Mouse (Mus musculus): Measurements from ENCODE around the gene Vps37c.

Gene Vps37c

GRCm38 (mm10) chr19:10685081-10685480, 3.5 kb upstream of the Vps37c start:
- in situ Hi-C loops (cut with MboI; ENCODE audit: low sequenced_read_pairs): no loop called here

- in situ Hi-C loops (cut with MboI; ENCODE audit: low sequenced_read_pairs): no loop called here
Measured at GRCm38 (mm10) chr19:10685727-10686126, 2.8 kb upstream of the Vps37c start.

DNA sequence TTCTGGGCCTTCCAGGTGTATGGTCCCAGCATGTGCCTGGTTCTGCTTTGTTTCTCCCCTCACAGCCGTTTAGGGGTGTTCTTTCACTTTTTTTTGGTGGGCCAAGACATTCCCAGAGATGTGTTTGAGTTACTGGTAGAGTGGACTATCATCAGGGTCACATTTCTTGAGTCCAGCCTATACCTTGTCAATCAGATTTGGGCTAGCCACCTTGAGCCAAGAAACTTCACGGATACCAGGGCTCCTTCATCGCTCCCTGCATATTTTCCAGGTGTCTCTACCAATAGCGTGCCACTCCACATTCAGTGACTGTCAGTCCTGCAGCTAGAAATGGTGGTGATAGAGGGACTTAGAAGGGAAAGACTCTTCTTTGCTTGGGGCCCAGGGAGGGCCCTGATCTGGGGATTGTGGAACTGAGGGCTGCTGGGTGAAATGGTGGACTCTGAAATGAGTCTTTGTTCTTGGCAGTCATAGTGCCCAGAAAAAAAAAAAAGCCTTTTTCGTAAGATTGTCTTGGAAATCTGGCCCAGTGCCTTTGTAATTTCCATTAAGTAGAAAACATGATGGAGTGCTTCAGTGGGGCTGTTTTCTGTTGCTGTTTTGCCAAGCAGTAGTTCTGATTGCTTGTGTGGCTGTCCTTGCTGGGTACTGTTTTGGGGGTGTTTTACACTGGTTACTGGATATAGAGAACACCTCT, 1.1 kb downstream of the Vps37c start:
- in situ Hi-C loops (cut with MboI; ENCODE audit: low sequenced_read_pairs): no loop called here

DNA sequence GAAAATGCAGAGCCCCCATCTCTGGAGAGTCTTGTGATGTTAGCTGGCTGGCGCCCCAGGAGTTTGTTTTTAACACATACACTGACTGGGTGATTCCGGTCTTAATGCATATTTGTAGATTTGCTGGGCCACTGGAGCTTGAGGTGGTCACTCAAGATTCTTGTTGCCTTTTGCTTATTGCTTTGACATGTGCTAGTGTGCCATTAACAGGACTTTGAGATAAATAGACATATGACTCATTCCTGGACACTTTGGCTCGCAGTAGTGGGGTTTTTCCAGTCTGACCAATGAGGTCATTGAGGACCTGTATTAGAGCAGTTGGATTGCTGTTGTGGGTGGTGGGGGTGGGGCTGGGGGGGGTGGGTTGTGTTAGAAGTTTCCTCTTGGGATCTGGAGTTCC, 1.8 kb downstream of the Vps37c start:
- in situ Hi-C loops (cut with MboI; ENCODE audit: low sequenced_read_pairs): no loop called here

GRCm38 (mm10) chr19:10691121-10691520, 2.6 kb downstream of the Vps37c start:
- in situ Hi-C loops (cut with MboI; ENCODE audit: low sequenced_read_pairs): no loop called here

GRCm38 (mm10) chr19:10691660-10692059, 3.1 kb downstream of the Vps37c start:
- in situ Hi-C loops (cut with MboI; ENCODE audit: low sequenced_read_pairs): no loop called here

DNA sequence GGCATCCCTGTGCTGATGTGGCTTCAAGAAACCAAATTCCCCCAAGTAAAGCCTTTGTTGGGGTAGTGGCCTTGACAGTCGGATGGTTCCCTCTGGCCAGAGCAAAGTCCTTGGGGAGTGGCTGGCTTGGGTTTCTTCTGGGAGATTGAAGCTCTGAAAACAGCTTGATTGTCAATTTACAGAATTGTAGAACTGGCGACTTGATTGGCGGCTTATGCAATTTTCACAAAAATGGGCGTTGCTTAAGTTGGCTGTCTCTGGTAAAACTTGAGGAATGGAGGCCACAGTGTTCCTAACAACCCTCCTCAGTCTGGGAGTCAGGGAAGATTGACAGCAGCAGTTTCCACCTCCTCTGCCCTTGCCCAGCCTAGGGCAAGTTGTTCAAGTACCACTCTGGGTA, 3.8 kb downstream of the Vps37c start:
- in situ Hi-C loops (cut with MboI; ENCODE audit: low sequenced_read_pairs): no loop called here

GRCm38 (mm10) chr19:10693926-10694682, 5.6 kb downstream of the Vps37c start:
- in situ Hi-C loops (cut with MboI; ENCODE audit: low sequenced_read_pairs): no loop called here

GRCm38 (mm10) chr19:10695801-10696200, 7.3 kb downstream of the Vps37c start:
- in situ Hi-C loops (cut with MboI; ENCODE audit: low sequenced_read_pairs): no loop called here

DNA sequence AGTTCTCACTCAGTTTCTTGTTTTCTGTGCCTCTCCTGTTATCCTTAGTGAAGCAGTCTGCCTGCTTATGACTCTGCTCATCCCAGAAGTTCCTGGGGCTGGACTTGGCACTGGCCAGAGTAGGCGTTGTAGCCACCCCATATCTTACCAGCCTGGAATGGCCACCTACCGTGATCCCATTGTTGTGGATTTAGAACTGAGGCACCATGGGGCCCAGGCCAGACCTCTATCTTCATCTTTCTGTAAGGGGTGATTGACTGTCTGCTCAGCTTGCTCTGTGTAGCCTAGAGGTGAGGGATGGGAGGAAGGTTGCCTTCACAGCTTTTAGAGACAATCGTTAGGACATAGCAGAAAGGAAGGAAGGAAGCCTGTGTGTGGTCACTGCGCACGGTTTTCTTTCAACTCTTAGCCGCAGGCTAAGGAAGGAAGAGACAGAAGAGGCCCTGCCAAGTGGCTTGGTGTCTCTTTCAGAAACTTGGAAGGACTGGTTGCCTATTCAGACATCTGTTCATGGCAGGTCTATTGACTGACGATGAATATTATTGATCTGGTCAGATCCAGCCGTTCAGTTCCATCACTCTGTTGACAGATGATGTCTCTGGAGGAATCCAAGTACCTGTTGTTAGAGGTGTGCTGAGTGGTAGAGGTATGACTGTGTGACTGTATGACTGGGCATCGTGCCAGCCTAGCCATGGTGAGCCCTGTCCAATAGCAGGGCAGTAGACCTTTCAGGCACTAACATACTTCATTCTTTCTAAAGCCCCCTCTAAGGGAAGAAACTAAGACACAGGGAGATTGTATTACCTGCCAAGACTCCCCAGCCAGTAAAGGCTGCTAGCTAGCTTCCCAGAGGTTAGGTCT, 9.8 kb downstream of the Vps37c start:
- in situ Hi-C loops (cut with MboI; ENCODE audit: low sequenced_read_pairs): no loop called here

DNA sequence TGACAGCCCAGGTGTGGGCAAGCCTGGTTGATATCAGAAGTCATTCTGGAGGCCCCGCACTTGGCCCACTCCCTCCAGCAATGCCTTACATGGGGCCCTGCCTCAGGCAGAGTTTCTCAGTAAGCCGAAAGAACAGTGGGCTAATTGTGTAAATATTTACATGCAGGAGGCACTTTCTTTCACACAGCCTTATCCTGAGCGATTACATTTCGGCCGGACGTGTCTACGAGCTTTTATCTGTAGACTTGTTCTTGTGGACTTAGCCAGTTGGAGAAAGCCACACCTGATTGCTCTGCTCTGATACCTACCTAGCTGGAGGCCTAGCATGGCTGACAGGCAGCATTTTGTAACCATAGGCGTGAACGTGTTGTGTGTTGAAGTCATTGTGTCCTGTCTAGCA, 11.3 kb downstream of the Vps37c start:
- in situ Hi-C loops (cut with MboI; ENCODE audit: low sequenced_read_pairs): no loop called here

DNA sequence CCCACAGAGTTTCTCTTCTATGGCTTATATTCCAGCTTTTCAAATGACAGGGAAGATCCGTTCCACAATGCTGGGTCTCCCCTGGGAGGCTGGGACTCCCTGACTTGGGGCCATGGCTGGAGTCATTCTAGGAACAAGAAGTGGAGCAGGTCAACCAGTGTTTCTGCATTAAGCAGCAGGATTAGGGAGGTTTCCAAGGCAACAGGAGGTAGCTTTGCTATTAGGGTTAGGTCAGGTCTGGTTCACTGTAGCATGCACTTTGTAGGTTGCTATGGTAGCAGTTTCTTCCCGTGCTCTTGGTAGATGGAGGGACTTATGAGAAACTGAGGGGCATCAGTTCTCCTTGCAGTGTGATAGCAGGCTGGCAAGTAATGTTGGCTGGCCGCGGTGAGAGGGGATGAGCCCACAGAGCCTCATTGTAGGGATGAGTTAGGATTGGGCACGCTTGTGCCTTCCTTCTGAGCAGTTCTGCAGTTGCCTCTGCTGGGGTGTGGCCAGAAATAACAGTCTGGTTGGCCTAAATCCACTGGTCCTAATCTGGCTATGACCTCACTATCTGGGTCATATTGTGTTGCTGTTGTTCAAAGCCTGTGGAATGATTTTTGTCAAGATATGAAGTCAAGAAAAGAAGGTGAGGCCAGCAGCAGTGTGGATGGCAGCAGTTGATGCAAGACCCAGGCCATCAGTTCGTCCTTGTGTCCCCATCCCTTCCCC, 12.6 kb downstream of the Vps37c start:
- in situ Hi-C loops (cut with MboI; ENCODE audit: low sequenced_read_pairs): no loop called here

GRCm38 (mm10) chr19:10702125-10702524, 13.6 kb downstream of the Vps37c start:
- in situ Hi-C loops (cut with MboI; ENCODE audit: low sequenced_read_pairs): no loop called here

DNA sequence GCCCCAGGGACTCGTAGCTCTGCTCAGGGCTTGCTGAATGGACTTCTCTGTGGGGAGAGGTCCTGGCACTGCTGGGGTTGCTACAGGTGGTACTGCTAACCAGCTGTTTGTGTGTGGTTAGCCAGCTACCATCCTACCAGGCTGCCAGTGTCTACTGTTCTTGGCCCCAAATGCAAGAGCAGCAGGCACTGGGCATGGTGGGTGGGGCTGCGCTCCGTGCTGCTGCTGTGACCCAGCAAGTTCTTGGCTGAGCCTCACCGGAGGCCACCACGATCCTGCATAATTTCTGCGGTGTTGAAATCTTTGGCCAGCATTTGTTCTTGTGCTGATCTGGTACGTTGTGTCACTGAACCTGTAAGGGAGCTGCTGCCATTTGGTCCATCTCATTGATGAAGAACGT, 14.9 kb downstream of the Vps37c start:
- in situ Hi-C loops (cut with MboI; ENCODE audit: low sequenced_read_pairs): no loop called here

GRCm38 (mm10) chr19:10707087-10707875, 18.7 kb downstream of the Vps37c start:
- in situ Hi-C loops (cut with MboI; ENCODE audit: low sequenced_read_pairs): no loop called here

DNA sequence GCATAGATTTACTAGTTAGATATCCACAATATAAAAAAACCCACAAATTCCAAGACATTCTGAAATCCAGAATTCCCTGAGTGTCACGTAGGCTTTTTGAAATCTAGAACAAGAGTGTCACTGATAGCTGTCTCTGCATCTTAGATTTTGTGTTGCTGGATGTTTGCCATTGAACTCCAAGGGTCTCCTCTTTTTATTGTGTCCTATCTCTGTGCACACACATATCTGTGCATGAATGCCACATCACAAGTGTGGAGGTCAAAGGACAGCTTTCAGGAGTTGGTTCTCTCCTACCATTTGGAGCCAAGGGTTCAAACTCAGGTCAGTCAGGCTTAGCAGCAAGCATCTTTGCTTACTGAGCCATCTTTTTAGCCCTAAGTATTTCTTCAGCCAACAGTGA, 19.3 kb downstream of the Vps37c start:
- in situ Hi-C loops (cut with MboI; ENCODE audit: low sequenced_read_pairs): no loop called here

- in situ Hi-C loops (cut with MboI; ENCODE audit: low sequenced_read_pairs): no loop called here
Measured at GRCm38 (mm10) chr19:10708900-10709299, 20.4 kb downstream of the Vps37c start.

GRCm38 (mm10) chr19:10709360-10710087, 21.0 kb downstream of the Vps37c start:
- in situ Hi-C loops (cut with MboI; ENCODE audit: low sequenced_read_pairs): no loop called here

DNA sequence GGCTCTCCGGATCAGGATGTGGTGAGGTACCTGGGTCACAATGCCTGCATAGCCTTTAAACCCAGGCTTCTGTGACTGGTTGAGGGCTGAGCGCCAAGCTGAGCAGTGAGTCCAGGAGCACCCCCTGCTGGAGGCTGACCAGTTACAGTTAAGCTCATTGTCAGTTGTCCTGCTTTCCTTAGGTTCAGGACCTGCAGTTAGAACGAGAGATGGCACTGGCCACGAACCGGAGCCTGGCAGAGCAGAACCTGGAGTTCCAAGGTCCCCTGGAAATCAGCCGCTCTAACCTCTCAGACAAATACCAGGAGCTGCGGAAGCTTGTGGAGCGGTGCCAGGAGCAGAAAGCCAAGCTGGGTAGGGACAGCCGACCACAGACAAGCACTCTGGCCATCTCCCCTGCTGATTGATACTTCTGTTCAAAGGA, 21.6 kb downstream of the Vps37c start:
- in situ Hi-C loops (cut with MboI; ENCODE audit: low sequenced_read_pairs): no loop called here
